Mouse (Mus musculus) heart, postnatal 0 days (tissue): ENCODE data around the gene Clk2.

Experiments
- CTCF ChIP-seq: IDR thresholded peaks from 2 replicates; pipeline ENCODE4 v1.5.1; 2016; ENCODE audit warnings: antibody characterized with exemption, control low read depth, low read depth
- EP300 ChIP-seq: IDR thresholded peaks from 2 replicates; pipeline ENCODE4 v1.6.1; 2016; ENCODE audit warnings: antibody characterized with exemption, low read depth

GRCm38 (mm10) chr3:89187197-89187596 is 22.6 kb downstream of the Clk2 start:
- TF ChIP-seq CTCF (no peak), EP300 (no peak)
